Mouse (Mus musculus): Measurements from ENCODE around the gene Aup1. TPM values are rescaled to one million over a fixed set of nuclear protein-coding genes. Genes with fewer than 3 reads are reported as not detected.

Aup1 gene
- polyA plus RNA-seq, 1 experiment from 2014 or later: 158 TPM

- WGBS: 78% methylated on average over 9 of the region's 9 CpGs
- H3K36me3 ChIP-seq: peaks cover 25% of the 10 kb centered on the region; the same call in 1 of the 2 replicates
- no peak for ATAC-seq (ENCODE audit: insufficient number of reproducible peaks, insufficient read depth, low FRiP score, low TSS enrichment, low read depth)
- H3K4me3 ChIP-seq (replicated peaks): no peak overlapping the region
- no peak overlapping the region for H3K27ac ChIP-seq
- no peaks in the 10 kb centered on the region; the same call in 1 of the 2 replicates for H3K27me3 ChIP-seq
- H3K4me2 ChIP-seq: no peak overlapping the region
- H3K4me1 ChIP-seq (replicated peaks): no peaks in the 10 kb centered on the region
- H3K9ac ChIP-seq (replicated peaks): no peak overlapping the region
- no peaks in the 10 kb centered on the region for H3K9me3 ChIP-seq
Measured at GRCm38 (mm10) chr6:83044742-83045141, 9.6 kb upstream of the Aup1 start.

- Histone ChIP-seq H3K4me3 (replicated peaks) (no peak overlapping the region), H3K27me3 (no peaks in the 10 kb centered on the region; the same call in 1 of the 2 replicates), H3K36me3 (peaks cover 38% of the 10 kb centered on the region), H3K27ac (no peak overlapping the region), H3K4me1 (replicated peaks) (peaks cover 13% of the 10 kb centered on the region), H3K9ac (replicated peaks) (no peak overlapping the region), H3K9me3 (no peaks in the 10 kb centered on the region), H3K4me2 (no peak overlapping the region)
- WGBS: 66% methylated on average over 10 of the region's 10 CpGs
- no peak for ATAC-seq (ENCODE audit: insufficient number of reproducible peaks, insufficient read depth, low FRiP score, low TSS enrichment, low read depth)
Measured at GRCm38 (mm10) chr6:83049367-83049766, 5.0 kb upstream of the Aup1 start.

- Histone ChIP-seq H3K4me2 (peak overlapping the region; percentile 73), H3K27me3 (no peaks in the 10 kb centered on the region), H3K36me3 (peaks cover 56% of the 10 kb centered on the region), H3K9ac (replicated peaks) (peak overlapping the region; percentile 88), H3K4me3 (replicated peaks) (peak overlapping the region; percentile 97), H3K4me1 (replicated peaks) (peaks cover 23% of the 10 kb centered on the region), H3K27ac (peak overlapping the region; percentile 93), H3K9me3 (no peaks in the 10 kb centered on the region)
- WGBS: 1% methylated on average over 26 of the region's 26 CpGs
- no peak for ATAC-seq (ENCODE audit: insufficient number of reproducible peaks, insufficient read depth, low FRiP score, low TSS enrichment, low read depth)
Measured at GRCm38 (mm10) chr6:83053136-83053960, 973 bp upstream of the Aup1 start.

DNA sequence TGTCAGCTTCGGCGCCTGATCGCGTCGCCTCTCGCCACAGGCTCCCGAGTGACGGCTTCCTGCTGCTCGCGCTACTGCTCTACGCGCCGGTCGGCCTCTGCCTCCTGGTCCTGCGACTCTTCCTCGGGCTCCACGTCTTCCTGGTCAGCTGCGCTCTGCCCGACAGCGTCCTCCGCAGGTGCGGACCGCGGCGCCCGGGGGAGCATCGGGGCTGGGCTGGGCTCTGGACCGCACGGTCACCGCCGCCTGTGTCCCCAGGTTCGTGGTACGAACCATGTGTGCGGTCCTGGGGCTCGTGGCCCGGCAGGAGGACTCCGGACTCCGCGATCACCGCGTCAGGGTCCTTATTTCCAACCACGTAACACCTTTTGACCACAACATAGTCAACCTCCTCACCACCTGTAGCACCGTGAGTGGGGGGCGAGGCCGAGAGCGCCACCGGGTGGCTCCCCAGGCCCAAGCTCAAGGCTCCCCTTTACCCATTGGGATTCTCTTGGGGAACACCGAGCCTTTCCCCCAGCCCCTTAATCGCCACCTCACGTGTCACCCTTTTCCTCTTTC, 630 bp downstream of the Aup1 start, which contains the start of gene Htra2:
TSS of gene Htra2 (minus strand) at position 403 of the 561 bp plus-strand sequence.
- H3K27ac ChIP-seq: peak within 1 kb of the TSS; percentile 93
- peak within 1 kb of the TSS; percentile 88 for H3K9ac ChIP-seq (replicated peaks)
- under 1% methylated on average over 49 of the region's 50 CpGs for WGBS
- H3K4me1 ChIP-seq (replicated peaks): peaks cover 23% of the 10 kb centered on the region
- H3K4me3 ChIP-seq (replicated peaks): peak within 1 kb of the TSS; percentile 97
- H3K36me3 ChIP-seq: peaks cover 45% of the 10 kb centered on the region
- peaks cover 11% of the 10 kb centered on the region for H3K27me3 ChIP-seq
- H3K9me3 ChIP-seq: no peaks in the 10 kb centered on the region
- peak within 1 kb of the TSS; percentile 73 for H3K4me2 ChIP-seq
- peak; percentile 4; the same call in 1 of the 2 replicates for ATAC-seq (ENCODE audit: insufficient number of reproducible peaks, insufficient read depth, low FRiP score, low TSS enrichment, low read depth)

DNA sequence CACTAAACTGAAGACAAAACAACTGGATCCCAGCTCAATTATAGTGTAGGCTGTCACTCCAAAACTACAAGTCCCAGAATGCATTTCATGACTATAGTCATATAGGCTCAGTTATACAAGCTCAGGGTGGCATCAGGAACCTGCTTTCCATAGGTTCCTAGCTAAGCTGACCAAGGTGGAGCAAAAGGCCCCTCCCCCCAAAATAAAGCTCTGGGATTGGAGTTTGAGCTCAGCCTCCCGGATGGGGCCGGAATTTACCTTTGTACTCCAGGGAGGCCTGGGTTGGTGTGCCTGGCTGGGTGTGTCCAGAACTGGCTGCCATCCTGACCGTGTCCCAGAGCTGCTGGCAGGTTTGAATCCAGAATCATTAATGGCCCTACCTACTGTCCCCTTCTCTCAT, 3.5 kb downstream of the Aup1 start, which contains the start of gene Dqx1:
TSS of gene Dqx1 (plus strand) at position 55 of the 400 bp plus-strand sequence.
- Histone ChIP-seq H3K9me3 (no peaks in the 10 kb centered on the region), H3K9ac (replicated peaks) (no peak within 1 kb of the TSS), H3K4me2 (no peak within 1 kb of the TSS), H3K4me1 (replicated peaks) (peaks cover 18% of the 10 kb centered on the region), H3K27me3 (peaks cover 39% of the 10 kb centered on the region), H3K36me3 (peaks cover 23% of the 10 kb centered on the region), H3K4me3 (replicated peaks) (no peak within 1 kb of the TSS), H3K27ac (no peak within 1 kb of the TSS)
- WGBS: 51% methylated on average over 3 of the region's 3 CpGs
- ATAC-seq (ENCODE audit: insufficient number of reproducible peaks, insufficient read depth, low FRiP score, low TSS enrichment, low read depth): no peak

GRCm38 (mm10) chr6:83058725-83059124, 4.4 kb downstream of the Aup1 start:
- Histone ChIP-seq H3K9ac (replicated peaks) (no peak overlapping the region), H3K4me1 (replicated peaks) (peaks cover 10% of the 10 kb centered on the region), H3K9me3 (no peaks in the 10 kb centered on the region), H3K27ac (no peak overlapping the region), H3K4me2 (no peak overlapping the region), H3K36me3 (peaks cover 23% of the 10 kb centered on the region), H3K27me3 (peaks cover 48% of the 10 kb centered on the region), H3K4me3 (replicated peaks) (no peak overlapping the region)
- no peak for ATAC-seq (ENCODE audit: insufficient number of reproducible peaks, insufficient read depth, low FRiP score, low TSS enrichment, low read depth)
- 91% methylated on average over 2 of the region's 2 CpGs for WGBS

- H3K36me3 ChIP-seq: no peaks in the 10 kb centered on the region
- H3K4me1 ChIP-seq (replicated peaks): peaks cover 22% of the 10 kb centered on the region
- no peak for ATAC-seq (ENCODE audit: insufficient number of reproducible peaks, insufficient read depth, low FRiP score, low TSS enrichment, low read depth)
- H3K27me3 ChIP-seq: peaks cover 99% of the 10 kb centered on the region
- no peaks in the 10 kb centered on the region for H3K9me3 ChIP-seq
- no peak overlapping the region for H3K27ac ChIP-seq
- H3K4me2 ChIP-seq: no peak overlapping the region
- H3K9ac ChIP-seq (replicated peaks): no peak overlapping the region
- 45% methylated on average over 8 of the region's 8 CpGs for WGBS
- no peak overlapping the region for H3K4me3 ChIP-seq (replicated peaks)
Measured at GRCm38 (mm10) chr6:83065995-83066394, 11.7 kb downstream of the Aup1 start.

DNA sequence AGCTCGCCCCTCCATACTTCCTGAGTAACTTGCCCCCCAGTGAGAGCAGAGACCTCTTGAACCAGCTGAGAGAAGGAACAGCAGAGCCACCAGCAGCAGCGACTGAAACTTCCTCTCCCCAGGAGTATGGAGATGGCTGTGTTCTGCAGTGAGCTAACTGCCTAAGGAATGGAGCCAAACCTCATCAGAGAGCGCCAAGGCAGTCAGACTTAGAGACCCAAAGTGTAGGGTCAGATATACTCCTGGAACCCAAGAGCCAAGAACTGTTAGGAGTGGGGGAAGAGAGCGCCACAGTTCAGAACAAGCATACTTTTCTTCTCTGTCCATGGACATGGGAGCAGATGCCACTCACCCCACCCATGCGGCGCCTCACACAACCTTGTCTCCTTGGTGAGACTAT, 12.1 kb downstream of the Aup1 start:
- H3K4me2 ChIP-seq: no peak overlapping the region
- H3K27ac ChIP-seq: no peak overlapping the region
- peaks cover 26% of the 10 kb centered on the region for H3K4me1 ChIP-seq (replicated peaks)
- no peak overlapping the region for H3K9ac ChIP-seq (replicated peaks)
- H3K36me3 ChIP-seq: no peaks in the 10 kb centered on the region
- peaks cover 99% of the 10 kb centered on the region for H3K27me3 ChIP-seq
- no peaks in the 10 kb centered on the region for H3K9me3 ChIP-seq
- 22% methylated on average over 6 of the region's 6 CpGs for WGBS
- no peak for ATAC-seq (ENCODE audit: insufficient number of reproducible peaks, insufficient read depth, low FRiP score, low TSS enrichment, low read depth)
- no peak overlapping the region for H3K4me3 ChIP-seq (replicated peaks)

DNA sequence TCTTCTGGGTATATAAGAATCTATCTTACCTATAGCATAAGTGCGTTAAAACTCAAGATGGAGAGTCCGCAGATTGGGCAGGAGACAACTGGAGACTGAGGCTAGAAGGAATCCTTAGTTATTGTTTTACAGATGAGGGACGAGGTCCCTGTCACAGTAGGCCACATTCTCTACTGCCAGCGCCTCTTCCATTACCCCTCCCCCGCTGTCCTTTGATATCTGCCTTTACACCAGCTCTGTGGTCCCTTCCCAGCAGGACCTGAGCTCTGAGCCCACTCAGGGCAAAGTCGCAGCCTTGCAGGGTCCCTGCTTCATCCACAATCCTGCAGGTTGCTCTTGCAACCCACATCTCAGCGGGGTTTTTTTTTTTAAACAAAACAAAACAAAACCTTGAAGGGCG, 13.9 kb downstream of the Aup1 start:
- 5% methylated on average over 8 of the region's 8 CpGs for WGBS
- Histone ChIP-seq H3K27ac (no peak overlapping the region), H3K9me3 (no peaks in the 10 kb centered on the region), H3K9ac (replicated peaks) (no peak overlapping the region), H3K4me1 (replicated peaks) (peaks cover 28% of the 10 kb centered on the region), H3K4me2 (no peak overlapping the region), H3K36me3 (no peaks in the 10 kb centered on the region), H3K27me3 (peaks cover 99% of the 10 kb centered on the region), H3K4me3 (replicated peaks) (no peak overlapping the region)
- ATAC-seq (ENCODE audit: insufficient number of reproducible peaks, insufficient read depth, low FRiP score, low TSS enrichment, low read depth): no peak

DNA sequence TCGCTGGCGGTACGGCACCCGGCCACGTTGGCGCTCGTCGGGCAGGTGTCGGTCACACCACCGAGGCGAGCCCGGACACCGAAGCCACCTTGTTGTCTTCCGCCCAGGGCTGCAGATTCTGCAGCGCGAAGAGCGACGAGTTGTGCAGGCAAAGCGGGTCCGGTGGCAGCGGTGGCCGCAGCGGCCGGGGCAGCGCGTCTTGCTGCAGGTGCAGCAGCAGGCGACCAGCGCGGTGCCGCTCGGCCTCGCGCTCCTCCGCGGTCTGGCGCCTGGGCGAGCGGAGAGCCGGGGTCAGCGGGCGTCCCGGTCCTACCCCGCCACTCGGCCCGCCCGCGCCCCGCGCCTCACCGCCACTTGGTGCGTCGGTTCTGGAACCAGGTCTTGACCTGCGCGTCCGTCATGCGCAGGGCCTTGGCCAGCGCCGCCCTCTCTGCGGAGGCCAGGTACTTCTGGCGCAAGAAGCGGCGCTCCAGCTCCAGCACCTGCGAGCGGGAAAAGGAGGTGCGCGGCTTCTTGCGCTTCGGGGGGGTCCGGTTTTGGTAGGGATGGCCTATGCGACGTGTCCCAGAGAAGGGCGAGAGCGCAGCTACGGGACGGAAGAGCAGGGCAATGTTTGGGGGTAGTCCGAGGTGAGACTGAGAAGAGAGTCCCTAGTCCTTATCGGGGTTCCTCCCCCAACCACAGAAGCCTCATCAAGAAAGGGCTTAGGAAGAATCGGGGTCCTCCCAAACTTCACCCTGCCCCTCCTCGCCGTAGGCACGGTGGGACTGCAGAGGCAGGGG, 14.6 kb downstream of the Aup1 start:
- Histone ChIP-seq H3K27me3 (peaks cover 99% of the 10 kb centered on the region), H3K27ac (no peak overlapping the region), H3K4me3 (replicated peaks) (peak overlapping the region; percentile 29), H3K9me3 (no peaks in the 10 kb centered on the region), H3K36me3 (no peaks in the 10 kb centered on the region), H3K4me1 (replicated peaks) (peaks cover 28% of the 10 kb centered on the region), H3K9ac (replicated peaks) (0 out of 2 replicates have a peak overlapping the region, but pooled peaks have one; percentile 8), H3K4me2 (peak overlapping the region; percentile 39)
- under 1% methylated on average over 81 of the region's 81 CpGs for WGBS
- ATAC-seq (ENCODE audit: insufficient number of reproducible peaks, insufficient read depth, low FRiP score, low TSS enrichment, low read depth): no peak

Measured in limb, embryonic 12.5 days (tissue).